Mouse (Mus musculus): Measurements from ENCODE around the gene Tmem106a. TPM values are rescaled to one million over a fixed set of nuclear protein-coding genes. Genes with fewer than 3 reads are reported as not detected.
"Not testable (repeated sequence)": the region's sequence is repeated elsewhere in the genome, so short reads cannot be mapped to it uniquely, and the experiment has no call there.

Tmem106a gene
- total and polyA plus RNA-seq, 2 experiments from 2014 or later, result 5.1 to 5.2 TPM

DNA sequence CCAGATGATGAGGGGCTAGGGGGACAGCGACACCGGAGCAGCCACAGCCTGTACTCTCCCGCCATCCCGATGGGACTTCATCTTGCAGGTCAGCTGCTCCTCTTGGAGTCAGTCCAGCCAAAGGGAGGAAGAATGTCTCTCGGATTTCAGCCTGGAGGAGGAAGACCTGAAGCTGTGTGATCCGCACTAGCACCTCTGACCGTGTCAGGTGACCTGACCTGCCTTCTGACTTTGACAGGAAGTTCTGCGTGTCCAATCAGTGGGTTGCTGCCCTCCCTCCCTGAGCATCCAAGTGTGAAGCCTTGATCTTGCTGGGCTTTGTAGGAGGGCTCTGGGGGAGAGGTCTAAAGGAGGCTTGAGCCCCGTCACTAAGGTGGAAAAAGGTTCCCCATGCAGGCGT, 53.6 kb downstream of the Tmem106a start:
- Histone ChIP-seq H3K4me3 (ENCODE audit: low read length) (no peak overlapping the region), H3K27ac (no peak overlapping the region), H3K4me1 (ENCODE audit: insufficient read depth, low read length) (no peaks in the 10 kb centered on the region), H3K27me3 (ENCODE audit: insufficient read depth, low read length) (no peaks in the 10 kb centered on the region), H3K4me2 (ENCODE audit: low read depth, low read length) (no peak overlapping the region), H3K9ac (replicated peaks; ENCODE audit: low read length) (no peak overlapping the region), H3K36me3 (ENCODE audit: insufficient read depth, low read length) (no peaks in the 10 kb centered on the region), H3K9me3 (ENCODE audit: low read length) (no peaks in the 10 kb centered on the region)
- no peak for TF ChIP-seq CTCF (IDR thresholded peaks at IDR 0.05; ENCODE audit: low read depth)
- no peak for ATAC-seq
- DNase-seq (ENCODE audit: low spot score), result no peak
- WGBS, result 80% methylated on average over 10 of the region's 10 CpGs

DNA sequence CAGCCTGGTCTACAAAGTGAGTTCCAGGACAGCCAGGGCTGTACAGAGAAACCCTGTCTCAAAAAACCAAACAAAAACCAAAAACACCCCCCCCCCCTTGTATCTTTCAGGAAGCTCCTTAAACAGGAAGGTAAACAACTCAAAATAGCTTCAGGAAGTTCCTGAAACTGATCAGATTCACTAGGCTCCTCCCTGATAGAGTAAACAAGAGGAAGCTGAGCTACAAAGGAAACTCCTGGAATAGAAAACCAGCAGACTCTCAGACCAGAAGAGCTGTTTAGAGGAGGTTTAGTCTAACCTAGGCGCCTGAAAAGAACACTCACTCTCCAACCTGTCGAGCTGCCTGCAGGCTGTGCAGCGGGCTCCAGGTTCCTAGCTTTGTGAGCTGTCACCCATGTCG, 57.7 kb downstream of the Tmem106a start:
- WGBS, result 92% methylated on average over 4 of the region's 4 CpGs

DNA sequence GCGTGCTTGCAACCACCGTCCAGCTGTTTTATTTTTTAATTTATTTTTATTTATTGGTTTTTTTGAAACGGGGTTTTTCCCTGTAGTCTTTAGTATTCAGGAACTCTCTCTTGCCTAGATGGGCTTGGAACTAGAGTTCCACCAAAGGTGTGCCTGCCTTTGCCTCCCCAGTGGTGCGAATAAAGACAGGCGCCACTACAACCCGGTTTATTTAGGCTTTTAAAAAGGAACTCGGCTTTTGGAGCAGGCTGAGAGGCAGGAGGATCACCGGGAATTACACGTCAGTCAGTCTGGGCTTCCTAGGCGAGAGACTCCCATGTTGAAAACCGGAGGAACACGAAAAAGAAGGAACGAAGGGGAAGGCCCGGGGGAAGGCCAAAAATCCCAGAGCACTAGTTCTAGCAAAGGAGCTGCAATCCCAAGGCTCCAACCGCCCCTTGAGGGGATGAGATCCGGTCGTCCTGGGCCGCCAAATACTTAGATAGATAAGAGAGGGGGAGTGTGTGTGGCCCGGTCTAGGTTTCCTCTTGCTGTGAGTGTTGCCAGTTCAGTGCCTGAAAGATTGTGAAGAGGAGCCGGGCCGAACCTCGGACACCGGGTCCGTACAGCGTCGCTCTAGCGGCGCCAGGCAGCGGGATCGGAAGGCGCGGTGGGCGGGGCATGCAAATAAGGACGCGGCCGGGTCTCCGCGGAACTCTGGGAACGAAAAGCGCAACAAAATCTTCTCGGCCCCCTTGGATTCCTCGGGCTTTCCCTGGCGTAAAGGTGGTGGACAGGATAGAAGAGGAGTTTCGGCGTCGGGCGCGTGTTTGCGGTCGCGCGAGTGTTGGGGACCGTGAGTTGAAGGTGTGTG, 59.0 kb downstream of the Tmem106a start:
- H3K9ac ChIP-seq (replicated peaks; ENCODE audit: low read length), result peak overlapping the region; percentile 48; the same call in 1 of the 2 replicates
- H3K36me3 ChIP-seq (ENCODE audit: insufficient read depth, low read length); H3K4me1 ChIP-seq (ENCODE audit: insufficient read depth, low read length); H3K27me3 ChIP-seq (ENCODE audit: insufficient read depth, low read length); H3K9me3 ChIP-seq (ENCODE audit: low read length): not testable (repeated sequence)
- H3K4me3 ChIP-seq (ENCODE audit: low read length), result peak overlapping the region; percentile 27
- WGBS, result 7% methylated on average over 45 of the region's 53 CpGs
- peak; percentile 86 for DNase-seq (ENCODE audit: low spot score)
- H3K4me2 ChIP-seq (ENCODE audit: low read depth, low read length), result peak overlapping the region; percentile 49
- H3K27ac ChIP-seq, result peak overlapping the region; percentile 88
- peak; percentile 78 for ATAC-seq

More for the DNA sequence above, 57.7 kb downstream of the Tmem106a start:
- Histone ChIP-seq H3K27ac (no peak overlapping the region), H3K9ac (replicated peaks; ENCODE audit: low read length) (no peak overlapping the region), H3K4me3 (ENCODE audit: low read length) (no peak overlapping the region), H3K4me1 (ENCODE audit: insufficient read depth, low read length) (no peaks in the 10 kb centered on the region), H3K36me3 (ENCODE audit: insufficient read depth, low read length) (no peaks in the 10 kb centered on the region), H3K9me3 (ENCODE audit: low read length) (no peaks in the 10 kb centered on the region), H3K4me2 (ENCODE audit: low read depth, low read length) (no peak overlapping the region), H3K27me3 (ENCODE audit: insufficient read depth, low read length) (no peaks in the 10 kb centered on the region)
- no peak for TF ChIP-seq CTCF (IDR thresholded peaks at IDR 0.05; ENCODE audit: low read depth)
- no peak for ATAC-seq
- no peak for DNase-seq (ENCODE audit: low spot score)

Other genes with a start within 250 kb of the Tmem106a start
- 0.26 TPM in 1 of 2 replicates, not detected in the other for gene G6pc, start 214.7 kb upstream of the Tmem106a start, total RNA-seq (2014; rRNA removed)
- gene G6pc, start 214.7 kb upstream of the Tmem106a start, polyA plus RNA-seq (2015; fragmentation: Nextera tagmentation; extraction: Ambion mirVana), result not detected in 2 replicates
- 62.5 and 69.4 TPM in 2 replicates for gene Aarsd1, start 164.6 kb upstream of the Tmem106a start, total RNA-seq (2014; rRNA removed)
- 89.9 and 91.6 TPM in 2 replicates for gene Aarsd1, start 164.6 kb upstream of the Tmem106a start, polyA plus RNA-seq (2015; fragmentation: Nextera tagmentation; extraction: Ambion mirVana)
- 2.2 TPM in 1 of 2 replicates, not detected in the other for gene Gm27029, start 157.4 kb upstream of the Tmem106a start, total RNA-seq (2014; rRNA removed)
- 4.7 and 6.4 TPM in 2 replicates for gene Gm27029, start 157.4 kb upstream of the Tmem106a start, polyA plus RNA-seq (2015; fragmentation: Nextera tagmentation; extraction: Ambion mirVana)
- 11.6 and 12.4 TPM in 2 replicates for gene Rundc1, start 157.2 kb upstream of the Tmem106a start, total RNA-seq (2014; rRNA removed)
- 21.4 and 22.7 TPM in 2 replicates for gene Rundc1, start 157.2 kb upstream of the Tmem106a start, polyA plus RNA-seq (2015; fragmentation: Nextera tagmentation; extraction: Ambion mirVana)
- gene Ptges3l, start 156.9 kb upstream of the Tmem106a start, total RNA-seq (2014; rRNA removed), result 0.31 and 0.58 TPM in 2 replicates
- gene Ptges3l, start 156.9 kb upstream of the Tmem106a start, polyA plus RNA-seq (2015; fragmentation: Nextera tagmentation; extraction: Ambion mirVana), result 3.8 and 4.6 TPM in 2 replicates
- gene Rpl27, start 139.9 kb upstream of the Tmem106a start, total RNA-seq (2014; rRNA removed), result 535 and 538 TPM in 2 replicates
- 276 and 282 TPM in 2 replicates for gene Rpl27, start 139.9 kb upstream of the Tmem106a start, polyA plus RNA-seq (2015; fragmentation: Nextera tagmentation; extraction: Ambion mirVana)
- 3.9 and 4.2 TPM in 2 replicates for gene Ifi35, start 133.8 kb upstream of the Tmem106a start, total RNA-seq (2014; rRNA removed)
- gene Ifi35, start 133.8 kb upstream of the Tmem106a start, polyA plus RNA-seq (2015; fragmentation: Nextera tagmentation; extraction: Ambion mirVana), result 5.3 and 5.8 TPM in 2 replicates
- gene Rnd2, start 117.2 kb upstream of the Tmem106a start, total RNA-seq (2014; rRNA removed), result 103 and 140 TPM in 2 replicates
- 143 and 154 TPM in 2 replicates for gene Rnd2, start 117.2 kb upstream of the Tmem106a start, polyA plus RNA-seq (2015; fragmentation: Nextera tagmentation; extraction: Ambion mirVana)
- gene Vat1, start 116.0 kb upstream of the Tmem106a start, total RNA-seq (2014; rRNA removed), result 290 and 295 TPM in 2 replicates
- 106 and 114 TPM in 2 replicates for gene Vat1, start 116.0 kb upstream of the Tmem106a start, polyA plus RNA-seq (2015; fragmentation: Nextera tagmentation; extraction: Ambion mirVana)
- 6.7 and 8.5 TPM in 2 replicates for gene Brca1, start 30.3 kb upstream of the Tmem106a start, total RNA-seq (2014; rRNA removed)
- gene Brca1, start 30.3 kb upstream of the Tmem106a start, polyA plus RNA-seq (2015; fragmentation: Nextera tagmentation; extraction: Ambion mirVana), result 2.3 and 2.4 TPM in 2 replicates
- gene Nbr1, start 30.1 kb upstream of the Tmem106a start, total RNA-seq (2014; rRNA removed), result 93.6 and 152 TPM in 2 replicates
- 53.9 and 55.9 TPM in 2 replicates for gene Nbr1, start 30.1 kb upstream of the Tmem106a start, polyA plus RNA-seq (2015; fragmentation: Nextera tagmentation; extraction: Ambion mirVana)
- not detected in 2 replicates for gene Gm11634, start 17.0 kb downstream of the Tmem106a start, total RNA-seq (2014; rRNA removed)
- not detected in 2 replicates for gene Gm11634, start 17.0 kb downstream of the Tmem106a start, polyA plus RNA-seq (2015; fragmentation: Nextera tagmentation; extraction: Ambion mirVana)
- gene Rdm1, start 45.0 kb downstream of the Tmem106a start, total RNA-seq (2014; rRNA removed), result 12.4 and 15.2 TPM in 2 replicates
- 13.8 and 15.9 TPM in 2 replicates for gene Rdm1, start 45.0 kb downstream of the Tmem106a start, polyA plus RNA-seq (2015; fragmentation: Nextera tagmentation; extraction: Ambion mirVana)
- 5.7 and 6.5 TPM in 2 replicates for gene Arl4d, start 83.3 kb downstream of the Tmem106a start, total RNA-seq (2014; rRNA removed)
- 6.2 TPM in 2 replicates for gene Arl4d, start 83.3 kb downstream of the Tmem106a start, polyA plus RNA-seq (2015; fragmentation: Nextera tagmentation; extraction: Ambion mirVana)
- gene Dhx8, start 150.7 kb downstream of the Tmem106a start, total RNA-seq (2014; rRNA removed), result 19.0 and 24.1 TPM in 2 replicates
- gene Dhx8, start 150.7 kb downstream of the Tmem106a start, polyA plus RNA-seq (2015; fragmentation: Nextera tagmentation; extraction: Ambion mirVana), result 25.6 and 30.6 TPM in 2 replicates
- gene Etv4, start 203.1 kb downstream of the Tmem106a start, total RNA-seq (2014; rRNA removed), result 47.7 and 56.9 TPM in 2 replicates
- gene Etv4, start 203.1 kb downstream of the Tmem106a start, polyA plus RNA-seq (2015; fragmentation: Nextera tagmentation; extraction: Ambion mirVana), result 22.5 and 30.2 TPM in 2 replicates